Mouse (Mus musculus) lung, postnatal 36 days (tissue): Measurements from ENCODE around the gene Zscan20.
"Not testable (repeated sequence)": the region's sequence is repeated elsewhere in the genome, so short reads cannot be mapped to it uniquely, and the experiment has no call there.

Experiments used
- DNase-seq: peaks from one replicate; pipeline ENCODE4 v3.0.0; 2022; ENCODE audit warnings: mixed read lengths

Zscan20 gene

GRCm38 (mm10) chr4:128611726-128612125 lies 1.8 kb upstream of the Zscan20 start:
- DNase-seq = not testable (repeated sequence)

- DNase-seq = no peak
Measured at GRCm38 (mm10) chr4:128610706-128611105, 808 bp upstream of the Zscan20 start.

DNA sequence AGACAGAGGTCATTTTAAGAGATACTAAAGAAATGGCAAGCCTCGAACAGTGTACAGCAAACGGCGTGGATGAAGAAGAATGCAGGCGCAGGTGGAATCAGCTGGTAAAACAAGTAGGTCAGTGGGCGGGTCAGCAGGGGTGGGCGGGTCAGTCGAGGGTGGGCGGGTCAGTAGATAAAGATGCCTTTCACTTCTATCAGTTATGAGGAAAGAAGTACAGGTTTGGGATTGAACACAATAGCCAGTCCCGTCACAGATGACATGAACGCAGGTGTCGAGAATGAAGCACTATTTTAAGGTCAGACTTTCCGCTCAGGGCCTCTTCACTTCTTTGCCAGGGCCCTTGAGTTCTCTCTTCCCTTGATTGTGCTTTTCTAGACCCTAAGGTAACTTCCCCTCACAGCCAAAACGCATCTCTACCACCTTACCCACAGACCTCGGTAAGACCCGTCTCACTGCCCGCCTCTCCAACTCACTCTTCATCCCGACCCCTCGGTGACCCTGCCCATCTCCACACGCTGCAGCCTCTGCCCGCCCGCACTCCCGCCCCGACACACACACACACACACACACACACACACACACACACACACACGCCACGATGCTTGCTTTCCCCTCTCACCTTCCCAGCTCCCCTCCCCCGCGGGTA lies 498 bp downstream of the Zscan20 start:
- peak; percentile 14 for DNase-seq

DNA sequence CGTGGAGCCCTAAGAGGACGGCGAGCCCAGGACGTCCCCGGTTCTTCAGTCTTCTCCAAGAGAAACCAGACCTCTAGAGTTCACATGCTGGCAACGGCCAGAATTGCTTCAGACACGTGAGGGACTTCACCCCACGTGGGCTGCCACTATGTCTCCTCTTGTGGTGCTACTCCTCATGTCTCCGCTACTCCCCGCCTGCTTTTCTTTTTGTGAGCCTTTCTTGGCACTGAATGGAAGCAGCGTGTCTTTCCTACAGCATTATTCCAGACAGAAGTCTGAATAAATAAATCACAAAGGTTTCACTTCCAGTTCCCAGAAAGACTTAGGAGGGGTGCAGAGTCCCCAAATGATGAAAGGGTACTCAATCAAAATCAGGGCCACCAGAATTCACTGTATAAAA lies 2.2 kb downstream of the Zscan20 start:
- DNase-seq = no peak

GRCm38 (mm10) chr4:128606586-128606985 lies 3.3 kb downstream of the Zscan20 start:
- DNase-seq = no peak

DNA sequence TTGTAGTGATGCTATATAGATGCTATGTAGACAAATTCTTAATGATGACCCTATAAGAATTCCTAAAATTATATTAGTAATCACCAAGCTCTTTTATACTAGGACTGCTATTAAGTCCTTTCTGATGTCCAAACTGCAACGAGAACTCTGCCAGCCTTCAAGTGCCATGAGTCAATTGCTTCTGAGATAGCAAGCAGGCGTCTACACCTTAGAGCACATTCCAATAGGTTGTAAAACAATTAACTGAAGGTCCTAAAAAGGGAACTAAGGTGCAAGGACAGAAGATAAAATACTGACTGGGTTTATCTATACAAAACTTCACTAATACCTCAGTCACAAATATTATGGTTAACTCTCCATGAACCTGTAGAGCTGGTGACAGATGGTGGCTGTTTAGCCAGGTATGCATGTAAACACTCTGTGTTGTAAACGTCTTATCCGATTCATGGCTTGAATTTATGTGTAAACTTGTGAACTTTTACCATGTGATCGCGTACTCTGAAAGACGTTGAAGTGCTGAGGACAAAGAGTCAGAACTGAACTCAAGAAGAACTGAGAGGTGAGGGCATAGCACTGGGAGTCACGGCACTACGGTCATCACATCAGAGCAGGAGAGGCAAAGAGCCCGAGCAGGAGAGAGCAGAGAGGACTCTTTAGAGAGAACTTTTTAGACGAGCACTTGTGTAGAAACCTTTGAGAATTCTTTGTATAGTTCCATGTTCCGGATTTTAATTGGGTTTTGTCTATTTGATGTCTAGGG lies 11.9 kb downstream of the Zscan20 start:
- DNase-seq = no peak

DNA sequence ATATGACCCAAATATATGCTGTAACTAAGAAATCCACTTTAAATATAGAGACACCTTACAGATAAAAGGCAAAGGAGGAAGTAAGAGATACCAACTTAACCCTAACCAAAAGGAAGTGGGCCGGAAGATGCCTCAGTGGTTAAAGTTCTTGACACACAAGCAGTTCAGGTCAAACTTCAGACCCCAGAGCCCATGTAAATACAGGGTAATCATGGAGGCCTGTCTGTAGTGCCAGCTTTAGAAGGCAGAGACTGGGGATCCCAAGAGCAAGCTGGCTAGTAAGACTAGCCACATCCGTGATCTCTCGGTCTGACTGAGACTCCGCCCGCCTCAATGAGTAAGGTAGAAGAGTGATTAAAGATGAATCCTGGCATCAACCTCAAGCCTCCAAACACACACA lies 15.8 kb downstream of the Zscan20 start:
- DNase-seq = peak; percentile 11

DNA sequence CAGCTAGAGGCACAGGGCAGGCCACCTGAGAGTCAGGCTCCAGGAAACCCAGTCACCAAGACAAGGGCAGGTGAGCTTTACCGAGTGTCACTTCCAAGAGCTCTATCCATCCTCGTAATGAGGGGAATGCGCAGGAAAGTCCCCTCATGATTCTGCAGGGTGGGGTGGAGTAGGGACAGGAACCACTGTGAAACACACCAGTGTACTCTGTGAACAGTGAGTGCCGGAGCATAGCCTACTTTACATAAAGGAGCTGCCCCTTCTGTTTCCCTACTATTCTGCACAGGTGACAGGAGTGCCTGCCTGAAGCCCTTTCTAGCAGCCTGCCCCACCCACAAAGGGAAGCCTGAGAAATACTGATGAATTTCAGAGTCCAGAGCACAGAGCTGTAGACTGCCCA lies 16.6 kb downstream of the Zscan20 start:
- DNase-seq = no peak

- DNase-seq = peak; percentile 46
Measured at GRCm38 (mm10) chr4:128579182-128579581, 30.7 kb downstream of the Zscan20 start.

DNA sequence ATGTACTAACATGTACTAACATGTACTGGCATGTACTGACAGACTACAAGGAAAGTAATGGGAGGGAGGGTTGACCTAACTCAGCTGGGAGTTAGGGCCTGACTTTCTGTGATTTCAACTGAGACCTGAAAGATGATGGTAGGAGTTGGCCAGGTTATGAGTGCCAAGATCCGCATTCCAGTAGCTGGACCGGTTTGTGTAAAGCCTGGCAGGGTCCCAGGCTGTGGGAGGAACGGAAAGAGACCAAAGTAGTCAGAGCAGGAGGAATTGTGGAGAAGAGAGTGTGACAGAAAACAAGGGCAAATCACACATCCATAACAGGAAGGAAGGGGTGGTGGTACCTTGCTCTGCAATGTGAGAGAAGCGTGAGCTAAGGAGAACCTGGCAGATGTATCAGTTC lies 34.1 kb downstream of the Zscan20 start:
- peak; percentile 68 for DNase-seq

DNA sequence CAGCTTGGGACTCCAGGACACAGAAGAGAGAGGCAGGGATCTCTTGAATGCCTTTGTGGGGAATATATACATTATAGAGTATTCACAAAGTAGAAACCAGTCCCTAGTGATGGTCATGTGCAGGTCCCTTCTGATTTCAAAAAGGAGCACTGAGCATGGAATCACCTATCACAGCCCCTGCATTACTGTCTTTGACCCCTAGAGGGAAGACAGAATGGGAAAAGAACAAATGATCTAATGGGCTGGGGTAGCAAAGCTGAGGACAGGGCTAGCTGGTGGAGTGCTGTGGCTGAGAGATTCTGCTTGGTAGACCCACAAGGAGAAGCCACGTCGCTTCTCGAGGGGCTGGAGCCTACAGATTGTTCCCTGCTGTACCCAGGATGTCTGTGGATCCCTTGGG lies 49.6 kb downstream of the Zscan20 start:
- DNase-seq = no peak

DNA sequence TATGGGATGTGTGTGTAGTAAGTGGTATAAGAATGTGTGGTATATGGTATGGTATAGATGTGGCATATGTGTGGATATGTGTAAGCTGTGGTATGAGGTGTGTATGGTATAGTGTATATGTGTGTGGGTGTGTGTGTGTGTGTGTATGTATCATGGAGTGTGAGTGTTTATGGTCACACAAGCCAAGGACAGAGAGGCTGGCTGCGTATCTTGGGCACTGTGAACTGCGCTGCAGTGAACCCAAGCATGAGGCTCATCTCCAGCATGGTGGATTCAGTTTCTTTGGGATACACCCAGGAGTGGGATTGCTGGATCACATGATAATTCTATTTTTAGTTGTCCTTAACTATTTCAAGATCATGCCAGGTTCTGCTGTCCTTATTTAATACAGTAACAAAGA lies 55.7 kb downstream of the Zscan20 start:
- DNase-seq = no peak

DNA sequence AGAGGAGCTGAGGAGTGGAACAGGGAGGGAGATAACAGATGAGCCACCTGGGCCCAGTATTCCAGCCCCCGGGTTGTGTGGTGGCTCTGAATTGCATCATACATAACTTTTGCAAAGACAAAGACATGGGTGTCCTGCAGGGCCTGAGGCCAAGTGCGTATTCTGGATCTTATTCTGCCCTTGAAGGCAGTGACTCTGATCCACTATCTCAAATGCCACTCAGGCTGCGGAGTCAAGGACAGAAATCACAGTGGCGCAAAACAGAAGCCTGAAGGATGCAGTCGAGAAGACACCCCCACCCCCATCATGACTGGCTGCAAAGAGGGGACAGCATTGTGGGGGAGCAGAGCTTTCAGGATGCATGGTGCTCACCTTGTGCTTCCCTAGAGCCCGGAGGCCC lies 59.1 kb downstream of the Zscan20 start:
- DNase-seq = no peak

- not testable (repeated sequence) for DNase-seq
Measured at GRCm38 (mm10) chr4:128543956-128544486, 65.9 kb downstream of the Zscan20 start.

DNA sequence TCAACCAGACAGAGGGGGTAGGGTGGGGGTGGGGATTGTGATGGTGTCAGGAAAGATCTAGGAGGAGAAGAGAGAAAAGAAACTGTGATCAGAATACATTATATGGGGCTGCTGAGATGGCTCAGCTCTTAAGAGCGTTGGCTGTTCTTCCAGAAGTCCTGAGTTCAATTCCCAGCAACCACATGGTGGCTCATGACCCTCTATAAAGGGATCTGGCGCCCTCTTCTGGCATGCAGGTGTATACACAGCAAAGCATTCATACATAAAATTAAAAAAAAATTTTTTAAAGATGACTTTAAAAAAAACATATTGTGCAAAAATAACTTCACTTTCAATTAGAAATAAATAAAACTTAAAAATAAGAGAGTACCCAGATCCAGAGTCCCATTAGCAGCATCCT lies 66.5 kb downstream of the Zscan20 start:
- DNase-seq = peak; percentile 6
